Mouse (Mus musculus): ENCODE measurements around the gene Rab11fip3. TPM values are rescaled to one million over a fixed set of nuclear protein-coding genes. Genes with fewer than 3 reads are reported as not detected.

Rab11fip3 gene
- total and polyA plus RNA-seq, 3 experiments, result 29.3 to 30.5 (median 29.7) TPM

GRCm38 (mm10) chr17:25953161-25953560 is 116.2 kb downstream of the Rab11fip3 start:
- Histone ChIP-seq H3K27ac (no peak overlapping the region), H3K4me3 (no peak overlapping the region), H3K79me2 (replicated peaks; ENCODE audit: control insufficient read depth, insufficient read depth, low read length) (no peaks in the 10 kb centered on the region), H3K36me3 (ENCODE audit: control insufficient read depth, insufficient read depth, low read length) (no peaks in the 10 kb centered on the region), H3K4me1 (ENCODE audit: control insufficient read depth, insufficient read depth, low read length) (no peaks in the 10 kb centered on the region), H3K27me3 (ENCODE audit: control insufficient read depth, insufficient read depth, low read length) (peaks cover 6% of the 10 kb centered on the region; the same call in 1 of the 2 replicates), H3K9ac (ENCODE audit: low read depth, low read length) (no peak overlapping the region)
- no peak for DNase-seq
- no peak for TF ChIP-seq EP300 (IDR thresholded peaks at IDR 0.05; ENCODE audit: insufficient read depth, low read depth, low read length)
- TF ChIP-seq CTCF (IDR thresholded peaks at IDR 0.05), result no peak
- 76% methylated on average over 5 of the region's 5 CpGs for WGBS
- intact Hi-C loops (cut with DNase I), result no loop called here

GRCm38 (mm10) chr17:25951803-25952623 is 117.3 kb downstream of the Rab11fip3 start, which contains the start of gene A930017K11Rik:
TSS of gene A930017K11Rik (minus strand) at chr17:25952565.
- WGBS, result 3% methylated on average over 58 of the region's 58 CpGs
- no peak within 1 kb of the TSS for H3K27ac ChIP-seq
- H3K27me3 ChIP-seq (ENCODE audit: control insufficient read depth, insufficient read depth, low read length), result peaks cover 6% of the 10 kb centered on the region; the same call in 1 of the 2 replicates
- DNase-seq, result no peak
- H3K79me2 ChIP-seq (replicated peaks; ENCODE audit: control insufficient read depth, insufficient read depth, low read length), result no peaks in the 10 kb centered on the region
- intact Hi-C loops (cut with DNase I), result no loop called here
- peak within 1 kb of the TSS; percentile 40 for H3K4me3 ChIP-seq
- no peak for TF ChIP-seq POLR2A (IDR thresholded peaks at IDR 0.05; ENCODE audit: insufficient read depth, low read depth, low read length)
- TF ChIP-seq EP300 (IDR thresholded peaks at IDR 0.05; ENCODE audit: insufficient read depth, low read depth, low read length), result no peak
- TF ChIP-seq CTCF (IDR thresholded peaks at IDR 0.05), result no peak
- peak within 1 kb of the TSS; percentile 46 for H3K9ac ChIP-seq (ENCODE audit: low read depth, low read length)
- no peaks in the 10 kb centered on the region for H3K36me3 ChIP-seq (ENCODE audit: control insufficient read depth, insufficient read depth, low read length)
- no peaks in the 10 kb centered on the region for H3K4me1 ChIP-seq (ENCODE audit: control insufficient read depth, insufficient read depth, low read length)

GRCm38 (mm10) chr17:25951225-25951802 is 118.0 kb downstream of the Rab11fip3 start:
- Histone ChIP-seq H3K27me3 (ENCODE audit: control insufficient read depth, insufficient read depth, low read length) (peaks cover 6% of the 10 kb centered on the region; the same call in 1 of the 2 replicates), H3K27ac (no peak overlapping the region), H3K36me3 (ENCODE audit: control insufficient read depth, insufficient read depth, low read length) (no peaks in the 10 kb centered on the region), H3K79me2 (replicated peaks; ENCODE audit: control insufficient read depth, insufficient read depth, low read length) (no peaks in the 10 kb centered on the region), H3K4me1 (ENCODE audit: control insufficient read depth, insufficient read depth, low read length) (no peaks in the 10 kb centered on the region), H3K9ac (ENCODE audit: low read depth, low read length) (peak overlapping the region; percentile 46), H3K4me3 (peak overlapping the region; percentile 40)
- TF ChIP-seq CTCF (IDR thresholded peaks at IDR 0.05) (no peak), POLR2A (IDR thresholded peaks at IDR 0.05; ENCODE audit: insufficient read depth, low read depth, low read length) (no peak), EP300 (IDR thresholded peaks at IDR 0.05; ENCODE audit: insufficient read depth, low read depth, low read length) (no peak)
- no peak for DNase-seq
- intact Hi-C loops (cut with DNase I), result no loop called here
- WGBS, result 1% methylated on average over 33 of the region's 33 CpGs

- no peak for DNase-seq
- H3K36me3 ChIP-seq (ENCODE audit: control insufficient read depth, insufficient read depth, low read length), result no peaks in the 10 kb centered on the region
- intact Hi-C loops (cut with DNase I), result no loop called here
- peaks cover 6% of the 10 kb centered on the region; the same call in 1 of the 2 replicates for H3K27me3 ChIP-seq (ENCODE audit: control insufficient read depth, insufficient read depth, low read length)
- H3K79me2 ChIP-seq (replicated peaks; ENCODE audit: control insufficient read depth, insufficient read depth, low read length), result no peaks in the 10 kb centered on the region
- H3K4me3 ChIP-seq, result no peak overlapping the region
- TF ChIP-seq POLR2A (IDR thresholded peaks at IDR 0.05; ENCODE audit: insufficient read depth, low read depth, low read length), result no peak
- H3K9ac ChIP-seq (ENCODE audit: low read depth, low read length), result no peak overlapping the region
- H3K4me1 ChIP-seq (ENCODE audit: control insufficient read depth, insufficient read depth, low read length), result no peaks in the 10 kb centered on the region; the same call in 1 of the 2 replicates
- WGBS, result 20% methylated on average over 1 of the region's 3 CpGs
- H3K27ac ChIP-seq, result no peak overlapping the region
These were observed 118.6 kb downstream of the Rab11fip3 start for GRCm38 (mm10) chr17:25950706-25951105.

- Histone ChIP-seq H3K27ac (no peak overlapping the region), H3K9ac (ENCODE audit: low read depth, low read length) (no peak overlapping the region), H3K4me1 (ENCODE audit: control insufficient read depth, insufficient read depth, low read length) (no peaks in the 10 kb centered on the region; the same call in 1 of the 2 replicates), H3K27me3 (ENCODE audit: control insufficient read depth, insufficient read depth, low read length) (peaks cover 6% of the 10 kb centered on the region; the same call in 1 of the 2 replicates), H3K36me3 (ENCODE audit: control insufficient read depth, insufficient read depth, low read length) (no peaks in the 10 kb centered on the region), H3K79me2 (replicated peaks; ENCODE audit: control insufficient read depth, insufficient read depth, low read length) (no peaks in the 10 kb centered on the region), H3K4me3 (no peak overlapping the region)
- DNase-seq, result no peak
- WGBS, result 80% methylated on average over 5 of the region's 5 CpGs
- intact Hi-C loops (cut with DNase I), result no loop called here
- TF ChIP-seq CTCF (IDR thresholded peaks at IDR 0.05) (no peak), EP300 (IDR thresholded peaks at IDR 0.05; ENCODE audit: insufficient read depth, low read depth, low read length) (no peak), POLR2A (IDR thresholded peaks at IDR 0.05; ENCODE audit: insufficient read depth, low read depth, low read length) (no peak)
These were observed 119.4 kb downstream of the Rab11fip3 start for GRCm38 (mm10) chr17:25949981-25950380.

GRCm38 (mm10) chr17:25948051-25948450 is 121.3 kb downstream of the Rab11fip3 start:
- intact Hi-C loops (cut with DNase I), result no loop called here
- WGBS, result 74% methylated on average over 8 of the region's 8 CpGs
- Histone ChIP-seq H3K79me2 (replicated peaks; ENCODE audit: control insufficient read depth, insufficient read depth, low read length) (no peaks in the 10 kb centered on the region), H3K4me1 (ENCODE audit: control insufficient read depth, insufficient read depth, low read length) (no peaks in the 10 kb centered on the region; the same call in 1 of the 2 replicates), H3K4me3 (no peak overlapping the region), H3K36me3 (ENCODE audit: control insufficient read depth, insufficient read depth, low read length) (no peaks in the 10 kb centered on the region), H3K27ac (no peak overlapping the region), H3K9ac (ENCODE audit: low read depth, low read length) (no peak overlapping the region), H3K27me3 (ENCODE audit: control insufficient read depth, insufficient read depth, low read length) (peaks cover 6% of the 10 kb centered on the region; the same call in 1 of the 2 replicates)
- DNase-seq, result no peak
- TF ChIP-seq CTCF (IDR thresholded peaks at IDR 0.05), result no peak
- no peak for TF ChIP-seq EP300 (IDR thresholded peaks at IDR 0.05; ENCODE audit: insufficient read depth, low read depth, low read length)
- no peak for TF ChIP-seq POLR2A (IDR thresholded peaks at IDR 0.05; ENCODE audit: insufficient read depth, low read depth, low read length)
